Mouse (Mus musculus) CH12.LX (cell line): ENCODE results near the gene Fkbp1b. TPM values are rescaled to one million over a fixed set of nuclear protein-coding genes. Genes with fewer than 3 reads are reported as not detected.
"Not testable (repeated sequence)": the region's sequence is repeated elsewhere in the genome, so short reads cannot be mapped to it uniquely, and the experiment has no call there.

Experiments
- DNase-seq: peaks from one replicate; pipeline ENCODE4 v3.0.0-alpha.2; 2013; ENCODE audit errors: extremely low read depth
- H3K27ac ChIP-seq: 2 replicates; pipeline ENCODE4 v1.5.1; 2012; ENCODE audit warnings: low read depth, mild to moderate bottlenecking, control low read depth, moderate library complexity; ENCODE audit not compliant: insufficient read depth
- H3K27me3 ChIP-seq: replicated peaks from 2 replicates; pipeline ENCODE3; 2012; ENCODE audit warnings: inconsistent platforms
- H3K36me3 ChIP-seq, 2 experiments: replicated peaks in 1 of 2; 2 replicates each; pipeline versions ENCODE3 to v1.6.1; 2012; ENCODE audit warnings: inconsistent platforms in 1 of 2, low read length in 1 of 2, mild to moderate bottlenecking in 1 of 2, mixed read lengths in 1 of 2, moderate library complexity in 1 of 2; ENCODE audit not compliant: control insufficient read depth in 1 of 2, insufficient read depth in 1 of 2
- H3K4me1 ChIP-seq, 2 experiments: 2 replicates each; pipeline ENCODE4 v1.6.1; 2012; ENCODE audit warnings: inconsistent platforms in 1 of 2, moderate library complexity in 1 of 2; ENCODE audit not compliant: insufficient read depth in 2 of 2, control insufficient read depth in 1 of 2
- H3K4me2 ChIP-seq: 2 replicates; pipeline ENCODE4 v1.6.1; 2012; ENCODE audit warnings: low read depth, mild to moderate bottlenecking, control low read depth; ENCODE audit not compliant: poor library complexity, insufficient read depth, severe bottlenecking
- H3K4me3 ChIP-seq, 3 experiments: fragments of 150-350 bp in 1 of 3; sonication (generic) in 1 of 3; replicated peaks in 1 of 3; 2 replicates each; pipeline versions ENCODE3 to v1.5.1; 2011 to 2012; ENCODE audit warnings: low read depth in 2 of 3, low read length in 2 of 3, mild to moderate bottlenecking in 2 of 3, moderate library complexity in 2 of 3, control low read depth in 1 of 3, improper control_type of control experiment in 1 of 3, inconsistent platforms in 1 of 3, mixed read lengths in 1 of 3; ENCODE audit not compliant: poor library complexity in 1 of 3
- H3K79me2 ChIP-seq: replicated peaks from 2 replicates; pipeline ENCODE4 v1.6.1; 2012; ENCODE audit warnings: mild to moderate bottlenecking, moderate library complexity; ENCODE audit not compliant: control insufficient read depth, poor library complexity, insufficient read depth, severe bottlenecking; ENCODE audit errors: extremely low read depth
- H3K9ac ChIP-seq: 2 replicates; pipeline ENCODE4 v1.6.1; 2012; ENCODE audit warnings: low read depth, mild to moderate bottlenecking, control low read depth, moderate library complexity; ENCODE audit not compliant: insufficient read depth
- H3K9me3 ChIP-seq: replicated peaks from 2 replicates; pipeline ENCODE3; 2012; ENCODE audit warnings: low read length, inconsistent platforms, mixed read lengths
- BHLHE40 ChIP-seq: IDR thresholded peaks from 2 replicates; pipeline ENCODE4 v1.6.1; 2011; ENCODE audit warnings: mild to moderate bottlenecking, low read depth, low read length, improper control_type of control experiment
- ELF1 ChIP-seq: IDR thresholded peaks from 2 replicates; pipeline ENCODE4 v1.6.1; 2014; ENCODE audit warnings: low read depth, mild to moderate bottlenecking, inconsistent platforms, low read length, improper control_type of control experiment
- ETS1 ChIP-seq: conservative IDR thresholded peaks from 2 replicates; pipeline ENCODE4 v1.6.1; 2012; ENCODE audit warnings: low read depth, mild to moderate bottlenecking, inconsistent platforms, low read length, improper control_type of control experiment, moderate library complexity
- JUN ChIP-seq: IDR thresholded peaks from 2 replicates; pipeline ENCODE4 v1.6.1; 2011; ENCODE audit warnings: low read depth, mild to moderate bottlenecking, low read length, improper control_type of control experiment, moderate library complexity; ENCODE audit not compliant: insufficient read depth
- JUND ChIP-seq: conservative IDR thresholded peaks from 2 replicates; pipeline ENCODE4 v1.6.1; 2011; ENCODE audit warnings: low read depth, low read length, improper control_type of control experiment
- MXI1 ChIP-seq: IDR thresholded peaks from 2 replicates; pipeline ENCODE4 v1.6.1; 2011; ENCODE audit warnings: mild to moderate bottlenecking, low read depth, low read length, improper control_type of control experiment
- POLR2AphosphoS2 ChIP-seq: IDR thresholded peaks from 2 replicates; pipeline ENCODE4 v1.6.1; 2011; ENCODE audit warnings: low read depth, low read length, improper control_type of control experiment
- RAD21 ChIP-seq: IDR thresholded peaks from 2 replicates; pipeline ENCODE4 v1.6.1; 2011; ENCODE audit warnings: low read depth, mild to moderate bottlenecking, low read length, improper control_type of control experiment, moderate library complexity
- RCOR1 ChIP-seq: conservative IDR thresholded peaks from 2 replicates; pipeline ENCODE4 v1.6.1; 2012; ENCODE audit warnings: low read depth, mild to moderate bottlenecking, inconsistent platforms, low read length, improper control_type of control experiment
- SMC3 ChIP-seq: IDR thresholded peaks from 2 replicates; pipeline ENCODE4 v1.6.1; 2011; ENCODE audit warnings: low read depth, low read length, improper control_type of control experiment
- TBP ChIP-seq: conservative IDR thresholded peaks from 2 replicates; pipeline ENCODE4 v1.6.1; 2011; ENCODE audit warnings: low read depth, low read length, improper control_type of control experiment
- TCF12 ChIP-seq: IDR thresholded peaks from 2 replicates; pipeline ENCODE4 v1.6.1; 2014; ENCODE audit warnings: low read depth, mild to moderate bottlenecking, inconsistent platforms, low read length, improper control_type of control experiment
- USF1 ChIP-seq: IDR thresholded peaks from 2 replicates; pipeline ENCODE4 v1.6.1; 2014; ENCODE audit warnings: low read depth, mild to moderate bottlenecking, inconsistent platforms, low read length, improper control_type of control experiment
- USF2 ChIP-seq: conservative IDR thresholded peaks from 2 replicates; pipeline ENCODE4 v1.6.1; 2011; ENCODE audit warnings: low read depth, low read length, improper control_type of control experiment
- ZC3H11A ChIP-seq: IDR thresholded peaks from 2 replicates; pipeline ENCODE4 v1.6.1; 2012; ENCODE audit warnings: low read depth, mild to moderate bottlenecking, inconsistent platforms, low read length, improper control_type of control experiment
- ZMIZ1 ChIP-seq: IDR thresholded peaks from 2 replicates; pipeline ENCODE4 v1.6.1; 2012; ENCODE audit warnings: low read depth, mild to moderate bottlenecking, inconsistent platforms, low read length, improper control_type of control experiment
- ZNF384 ChIP-seq: IDR thresholded peaks from 2 replicates; pipeline ENCODE4 v1.6.1; 2012; ENCODE audit warnings: low read depth, low read length, improper control_type of control experiment, inconsistent platforms
- dilution Hi-C: fragments of 300-500 bp; cut with MboI; formaldehyde crosslinking; loops from 2 replicates; pipeline ENCODE4 v1.14.3; 2020; ENCODE audit warnings: low sequenced_read_pairs; ENCODE audit not compliant: extremely low pct_unique_long_range_greater_than_20kb, extremely low pct_ligation_motif_present
- in situ Hi-C: fragments of 300-500 bp; cut with MboI; formaldehyde crosslinking; loops from 3 replicates; pipeline ENCODE4 v1.14.3; 2019; ENCODE audit warnings: low sequenced_read_pairs, low pct_ligation_motif_present, low pct_unique_long_range_greater_than_20kb, mixed read lengths
- polyA plus RNA-seq: library from polyadenylated mRNA; unstranded; fragments of >175 nt; gene quantifications from 2 replicates; pipeline ENCODE4 v1.2.1, GENCODE M21; 2012; ENCODE audit warnings: low read depth; ENCODE audit not compliant: insufficient read length
- total RNA-seq, 2 experiments: library from RNA; depleted of rRNA; stranded (reverse); fragments of 300-350 nt in 1 of 2; fragments of >200 nt in 1 of 2; gene quantifications; 2 replicates each; pipeline ENCODE4 v1.2.3; 2012 to 2014

Gene Fkbp1b
- total and polyA plus RNA-seq, 3 experiments: 0.38 TPM; not detected in 2

- no peak overlapping the region for H3K27ac ChIP-seq
- no peak for DNase-seq
- dilution Hi-C loops: no loop called here
Measured at GRCm38 (mm10) chr12:4888739-4889138, 47.3 kb upstream of the Fkbp1b start.

DNA sequence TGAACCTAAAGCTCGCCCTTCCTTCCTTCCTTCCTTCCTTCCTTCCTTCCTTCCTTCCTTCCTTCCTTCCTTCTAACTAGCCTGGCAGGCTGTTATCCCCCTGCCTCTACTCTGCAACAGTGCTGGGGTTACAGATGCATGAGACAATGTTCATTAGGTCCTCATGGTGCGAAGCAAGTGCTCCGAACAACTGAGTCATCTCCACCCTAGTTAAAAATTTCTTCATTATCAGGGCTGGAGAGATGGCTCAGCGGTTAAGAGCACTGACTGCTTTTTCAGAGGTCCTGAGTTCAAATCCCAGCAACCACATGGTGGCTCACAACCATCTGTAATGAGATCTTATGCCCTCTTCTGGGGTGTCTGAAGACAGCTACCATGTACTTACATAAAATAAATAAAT is 45.2 kb upstream of the Fkbp1b start:
- H3K4me1 ChIP-seq, H3K4me3 ChIP-seq, H3K79me2 ChIP-seq, H3K9me3 ChIP-seq, dilution Hi-C loops, H3K27me3 ChIP-seq, DNase-seq, H3K4me2 ChIP-seq, H3K9ac ChIP-seq, H3K27ac ChIP-seq, in situ Hi-C loops: not testable (repeated sequence)
- peaks cover 19 to 54% of the 10 kb centered on the region in 2 experiments for H3K36me3 ChIP-seq

More at GRCm38 (mm10) chr12:4888739-4889138, 47.3 kb upstream of the Fkbp1b start:
- no peak for TF ChIP-seq USF2
- TF ChIP-seq JUN: no peak
- TF ChIP-seq ZC3H11A: no peak
- no peak for TF ChIP-seq ETS1
- TF ChIP-seq RCOR1: no peak
- TF ChIP-seq ZMIZ1: no peak
- TF ChIP-seq JUND: no peak
- no peak for TF ChIP-seq ZNF384
- no peak for TF ChIP-seq MXI1
- TF ChIP-seq USF1: no peak
- no peak for TF ChIP-seq BHLHE40
- no peak for TF ChIP-seq TCF12
- TF ChIP-seq, all 38 proteins: peak for 0
- Histone ChIP-seq H3K27me3 (no peaks in the 10 kb centered on the region), H3K4me1 (no peaks in the 10 kb centered on the region; a peak in 1 of 4 replicates), H3K4me2 (no peak overlapping the region), H3K36me3 (peaks cover 18 to 58% of the 10 kb centered on the region in 2 experiments), H3K9me3 (no peaks in the 10 kb centered on the region), H3K4me3 (no peak overlapping the region), H3K9ac (no peak overlapping the region), H3K79me2 (no peaks in the 10 kb centered on the region; the same call in 1 of the 2 replicates)
- in situ Hi-C loops: no loop called here

GRCm38 (mm10) chr12:4885062-4885461 is 43.7 kb upstream of the Fkbp1b start:
- H3K9ac ChIP-seq: no peak overlapping the region
- no peak for DNase-seq
- H3K36me3 ChIP-seq: peaks cover 14 to 50% of the 10 kb centered on the region in 2 experiments
- no peak overlapping the region for H3K27ac ChIP-seq
- no peaks in the 10 kb centered on the region for H3K27me3 ChIP-seq
- in situ Hi-C loops (no loop called here), dilution Hi-C loops (no loop called here)
- H3K9me3 ChIP-seq: no peaks in the 10 kb centered on the region
- H3K4me3 ChIP-seq: no peak overlapping the region
- H3K4me2 ChIP-seq: no peak overlapping the region
- no peaks in the 10 kb centered on the region; a peak in 1 of 4 replicates for H3K4me1 ChIP-seq
- H3K79me2 ChIP-seq: no peaks in the 10 kb centered on the region
- TF ChIP-seq SMC3 (no peak), ELF1 (no peak), TBP (no peak), ZNF384 (no peak), POLR2AphosphoS2 (no peak), USF1 (no peak), MXI1 (no peak), RAD21 (no peak)
